7 mouse cellular contexts compared by ENCODE assay signal in the genomic region with DNA sequence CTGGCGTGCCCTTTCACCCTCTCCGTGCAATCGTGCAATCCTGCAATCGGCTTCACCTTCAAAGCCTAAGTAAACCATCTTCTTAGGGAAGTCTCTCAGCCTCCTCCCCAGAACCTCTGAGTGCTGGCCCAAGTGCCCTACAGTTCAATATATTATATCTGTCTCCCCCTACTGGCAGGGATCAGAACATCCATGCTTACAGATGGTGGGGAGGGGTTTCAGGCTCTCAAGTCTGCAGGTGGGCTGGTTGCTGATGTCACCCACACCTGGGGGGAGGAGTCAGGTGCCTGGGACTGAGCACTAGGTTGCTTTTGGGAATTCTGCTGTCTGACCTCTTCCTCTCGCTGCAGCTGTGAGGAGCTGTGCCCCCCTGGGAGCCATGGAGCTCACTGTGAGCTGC.
DNase-seq lines count a peak whose midpoint lies in the region; ATAC-seq and TF ChIP-seq lines count a peak whose summit lies in the region.

No protein-coding gene starts in this region.

- H3K9me3 ChIP-seq in embryonic facial prominence, embryonic 10.5 days: no peaks in the 10 kb centered on the region; the same call in 1 of the 2 replicates
- no peaks in the 10 kb centered on the region for H3K9me3 ChIP-seq in liver, embryonic 14.5 days (ENCODE audit: control insufficient read depth, low read length)

- peak; percentile 27; the same call in 1 of the 2 replicates for TF ChIP-seq CTCF in bone marrow, adult 2 months (IDR thresholded peaks at IDR 0.05; ENCODE audit: control insufficient read depth, insufficient read depth, low read length)
- peak; percentile 71 for TF ChIP-seq CTCF in kidney, adult 2 months (conservative IDR thresholded peaks at IDR 0.05; ENCODE audit: insufficient read depth, insufficient read length, low read depth, low read length)
- TF ChIP-seq CTCF in liver, embryonic 14.5 days (IDR thresholded peaks at IDR 0.05; ENCODE audit: low read depth): peak; percentile 81
- TF ChIP-seq CTCF in small intestine, adult 2 months (IDR thresholded peaks at IDR 0.05; ENCODE audit: extremely low read depth, insufficient read length, insufficient replicate concordance, low read depth, low read length): peak; percentile 72; the same call in 1 of the 2 replicates

- no peak for TF ChIP-seq POLR2A in bone marrow, adult 2 months (IDR thresholded peaks at IDR 0.05; ENCODE audit: borderline replicate concordance, control insufficient read depth, low read depth, low read length)
- TF ChIP-seq POLR2A in kidney, adult 2 months (IDR thresholded peaks at IDR 0.05; ENCODE audit: low read depth, low read length): no peak
- TF ChIP-seq POLR2A in small intestine, adult 2 months (IDR thresholded peaks at IDR 0.05; ENCODE audit: low read depth, low read length): no peak

- no peak overlapping the region for H3K9ac ChIP-seq in liver, embryonic 14.5 days (replicated peaks)

- H3K27ac ChIP-seq in bone marrow, adult 2 months (ENCODE audit: control insufficient read depth, insufficient read depth, low read depth, low read length, poor library complexity): no peak overlapping the region
- H3K27ac ChIP-seq in embryonic facial prominence, embryonic 10.5 days (replicated peaks): no peak overlapping the region
- H3K27ac ChIP-seq in kidney, adult 2 months (ENCODE audit: insufficient read depth, low read depth, low read length): no peak overlapping the region
- H3K27ac ChIP-seq in liver, embryonic 14.5 days: no peak overlapping the region
- H3K27ac ChIP-seq in small intestine, adult 2 months (ENCODE audit: insufficient read depth, low read depth, low read length): no peak overlapping the region

- no peak for TF ChIP-seq EP300 in liver, embryonic 14.5 days (IDR thresholded peaks at IDR 0.05; ENCODE audit: low read depth)

- no peaks in the 10 kb centered on the region for H3K36me3 ChIP-seq in embryonic facial prominence, embryonic 10.5 days (replicated peaks)
- H3K36me3 ChIP-seq in kidney, adult 2 months (ENCODE audit: control insufficient read depth, insufficient read depth, low read length): no peaks in the 10 kb centered on the region
- H3K36me3 ChIP-seq in liver, embryonic 14.5 days (replicated peaks; ENCODE audit: control insufficient read depth, insufficient read depth, low read depth): no peaks in the 10 kb centered on the region
- no peaks in the 10 kb centered on the region for H3K36me3 ChIP-seq in small intestine, adult 2 months (ENCODE audit: control insufficient read depth, insufficient read depth, low read length)

- H3K4me1 ChIP-seq in bone marrow, adult 2 months (ENCODE audit: control insufficient read depth, insufficient read depth, low read length): no peaks in the 10 kb centered on the region
- H3K4me1 ChIP-seq in embryonic facial prominence, embryonic 10.5 days: peaks cover 19% of the 10 kb centered on the region
- H3K4me1 ChIP-seq in kidney, adult 2 months (ENCODE audit: control insufficient read depth, insufficient read depth, low read length): peaks cover 2% of the 10 kb centered on the region; the same call in 1 of the 2 replicates
- H3K4me1 ChIP-seq in liver, embryonic 14.5 days (replicated peaks; ENCODE audit: control insufficient read depth in 2 of 2, insufficient read depth in 2 of 2, low read length in 1 of 2): no peaks in the 10 kb centered on the region; a peak in 1 of 4 replicates
- peaks cover 15% of the 10 kb centered on the region for H3K4me1 ChIP-seq in small intestine, adult 2 months (ENCODE audit: control insufficient read depth, insufficient read depth, insufficient read length, low read length)

- no peak overlapping the region for H3K4me3 ChIP-seq in bone marrow, adult 2 months (replicated peaks; ENCODE audit: control insufficient read depth, low read depth, low read length)
- no peak overlapping the region for H3K4me3 ChIP-seq in embryonic facial prominence, embryonic 10.5 days
- H3K4me3 ChIP-seq in kidney, adult 2 months (ENCODE audit: insufficient read depth, low read depth, low read length): no peak overlapping the region
- H3K4me3 ChIP-seq in liver, embryonic 14.5 days (ENCODE audit: insufficient read depth in 1 of 2, low read depth in 2 of 2, low read length in 2 of 2): no peak overlapping the region
- H3K4me3 ChIP-seq in small intestine, adult 2 months (ENCODE audit: low read depth, low read length): no peak overlapping the region

- peaks cover 51% of the 10 kb centered on the region for H3K27me3 ChIP-seq in embryonic facial prominence, embryonic 10.5 days (replicated peaks; ENCODE audit: low read depth, poor library complexity, severe bottlenecking)
- H3K27me3 ChIP-seq in kidney, adult 2 months (replicated peaks; ENCODE audit: control insufficient read depth, insufficient read depth, low read length): no peaks in the 10 kb centered on the region
- peaks cover 5% of the 10 kb centered on the region for H3K27me3 ChIP-seq in liver, embryonic 14.5 days (ENCODE audit: control insufficient read depth, insufficient read depth, low read length)
- peaks cover 10% of the 10 kb centered on the region; the same call in 1 of the 2 replicates for H3K27me3 ChIP-seq in small intestine, adult 2 months (ENCODE audit: control insufficient read depth, insufficient read depth, low read length)

- H3K4me2 ChIP-seq in liver, embryonic 14.5 days (ENCODE audit: low read depth): no peak overlapping the region

- peak; percentile 9 for DNase-seq in urinary bladder, postnatal 14 days (ENCODE audit: low spot score)
- DNase-seq in urinary bladder, postnatal 10 days (ENCODE audit: low spot score): no peak
- DNase-seq in embryonic facial prominence, embryonic 10.5 days (ENCODE audit: low spot score): peak; percentile 50
- DNase-seq in kidney, adult 2 months: peak; percentile 55
- DNase-seq in liver, embryonic 14.5 days (ENCODE audit: low read depth in 3 of 3, low spot score in 3 of 3): peak in 2 of 3 experiments; percentile 7 to 10

- ATAC-seq in liver, embryonic 14.5 days (ENCODE audit: insufficient read depth): no peak

- WGBS in bone marrow, adult 2 months: 12% methylated on average over 5 of the region's 5 CpGs
- 14% methylated on average over 5 of the region's 5 CpGs for WGBS in embryonic facial prominence, embryonic 10.5 days
- WGBS in kidney, adult 2 months: 14% methylated on average over 5 of the region's 5 CpGs
- WGBS in liver, embryonic 14.5 days (ENCODE audit: insufficient replicate concordance): 7% methylated on average over 5 of the region's 5 CpGs
- 9% methylated on average over 5 of the region's 5 CpGs for WGBS in small intestine, adult 2 months

Comparison
In these comparisons a context has a peak if more than half of its experiments do, and no peak if none do; other contexts are left out.
1. CTCF ChIP-seq: peak in every context shown above with its lines; median percentile 81 in liver, embryonic 14.5 days; 72 in small intestine, adult 2 months; 71 in kidney, adult 2 months; 27 in bone marrow, adult 2 months.